Mouse (Mus musculus): ENCODE results near the gene Atg4d.
"Not testable (repeated sequence)": the region's sequence is repeated elsewhere in the genome, so short reads cannot be mapped to it uniquely, and the experiment has no call there.

- not testable (repeated sequence) for TF ChIP-seq CTCF, EP300 (IDR thresholded peaks at IDR 0.05; ENCODE audit: low read depth)
These were observed 26.8 kb downstream of the Atg4d start for GRCm38 (mm10) chr9:21291868-21292267.

Data from liver, postnatal 0 days (tissue).